Mouse (Mus musculus) kidney, adult 2 months (tissue): Measurements from ENCODE around the gene Ttll11. TPM values are rescaled to one million over a fixed set of nuclear protein-coding genes. Genes with fewer than 3 reads are reported as not detected.

Experiments used
- DNase-seq: peaks from one replicate; pipeline ENCODE4 v3.0.0; 2021
- H3K27ac ChIP-seq: fragments of 200-500 bp; 2 replicates; pipeline ENCODE4 v1.5.1; 2012; ENCODE audit warnings: low read depth, low read length, control low read depth, inconsistent platforms; ENCODE audit not compliant: insufficient read depth
- H3K27me3 ChIP-seq: fragments of 200-500 bp; replicated peaks from 2 replicates; pipeline ENCODE4 v1.6.1; 2012; ENCODE audit warnings: mild to moderate bottlenecking, moderate library complexity, low read length, inconsistent platforms; ENCODE audit not compliant: control insufficient read depth, insufficient read depth
- H3K36me3 ChIP-seq: fragments of 200-500 bp; 2 replicates; pipeline ENCODE4 v1.6.1; 2012; ENCODE audit warnings: mild to moderate bottlenecking, moderate library complexity, low read length, inconsistent platforms; ENCODE audit not compliant: control insufficient read depth, insufficient read depth
- H3K4me1 ChIP-seq: fragments of 200-500 bp; 2 replicates; pipeline ENCODE4 v1.6.1; 2011; ENCODE audit warnings: low read length; ENCODE audit not compliant: control insufficient read depth, insufficient read depth
- H3K4me3 ChIP-seq: fragments of 200-500 bp; 2 replicates; pipeline ENCODE4 v1.5.1; 2011; ENCODE audit warnings: mild to moderate bottlenecking, low read depth, low read length, control low read depth; ENCODE audit not compliant: insufficient read depth
- CTCF ChIP-seq: fragments of 200-500 bp; conservative IDR thresholded peaks from 2 replicates; pipeline ENCODE4 v1.5.1; 2011; ENCODE audit warnings: low read depth, mild to moderate bottlenecking, control low read depth, low read length, moderate library complexity, mixed read lengths; ENCODE audit not compliant: insufficient read depth, insufficient read length
- POLR2A ChIP-seq: fragments of 200-500 bp; IDR thresholded peaks from one replicate; pipeline ENCODE4 v1.6.1; 2011; ENCODE audit warnings: low read depth, low read length, control low read depth
- WGBS: fragments of 180-500 bp; shearing (Covaris S2); methylation state at CpG from one replicate; pipeline ENCODE4 v1.1.7; 2018; 5-methylcytosine and 5-hydroxymethylcytosine counted together
- polyA plus RNA-seq: library from polyadenylated mRNA; depleted of rRNA; stranded (reverse); fragments of >200 nt; gene quantifications from 2 replicates; pipeline ENCODE4 v1.2.3, GENCODE M21; 2012; rRNA removed

Gene Ttll11
- polyA plus RNA-seq, 1 experiment, result 0.41 TPM

- no peak for TF ChIP-seq POLR2A
- no peak for TF ChIP-seq CTCF
- no peaks in the 10 kb centered on the region for H3K27me3 ChIP-seq
- H3K27ac ChIP-seq, result no peak overlapping the region
- DNase-seq, result no peak
- H3K4me1 ChIP-seq, result no peaks in the 10 kb centered on the region
- H3K36me3 ChIP-seq, result no peaks in the 10 kb centered on the region
- 34% methylated on average over 8 of the region's 8 CpGs for WGBS
- no peak overlapping the region for H3K4me3 ChIP-seq
Observed at GRCm38 (mm10) chr2:35714742-35715167, 265.0 kb downstream of the Ttll11 start.

- 72% methylated on average over 7 of the region's 7 CpGs for WGBS
- H3K36me3 ChIP-seq, result no peaks in the 10 kb centered on the region
- H3K4me3 ChIP-seq, result no peak overlapping the region
- H3K4me1 ChIP-seq, result no peaks in the 10 kb centered on the region
- TF ChIP-seq CTCF, result no peak
- TF ChIP-seq POLR2A, result no peak
- no peaks in the 10 kb centered on the region for H3K27me3 ChIP-seq
- H3K27ac ChIP-seq, result no peak overlapping the region
- no peak for DNase-seq
Observed at GRCm38 (mm10) chr2:35713460-35713859, 266.3 kb downstream of the Ttll11 start.

DNA sequence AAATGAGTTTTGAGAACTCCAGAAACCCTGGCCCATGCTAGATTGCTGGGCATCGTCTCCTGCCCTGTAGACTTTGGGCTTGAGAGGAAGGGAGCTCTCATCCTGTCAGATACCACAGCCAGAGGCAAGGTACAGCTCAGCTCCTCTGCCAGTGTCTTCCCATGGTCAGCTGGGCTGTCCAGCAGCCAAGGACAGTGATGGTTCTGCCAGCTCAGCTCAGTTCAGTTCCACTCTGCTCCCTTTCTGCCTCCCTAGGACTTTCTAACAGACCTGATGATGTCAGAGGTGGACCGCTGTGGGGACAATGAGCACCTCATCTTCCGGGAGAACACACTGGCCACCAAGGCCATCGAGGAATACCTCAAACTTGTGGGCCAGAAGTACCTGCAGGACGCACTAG, 267.1 kb downstream of the Ttll11 start:
- H3K27me3 ChIP-seq, result no peaks in the 10 kb centered on the region
- DNase-seq, result no peak
- no peak for TF ChIP-seq POLR2A
- no peak for TF ChIP-seq CTCF
- H3K27ac ChIP-seq, result no peak overlapping the region
- WGBS, result 96% methylated on average over 5 of the region's 5 CpGs
- H3K36me3 ChIP-seq, result no peaks in the 10 kb centered on the region
- H3K4me3 ChIP-seq, result no peak overlapping the region
- H3K4me1 ChIP-seq, result no peaks in the 10 kb centered on the region

GRCm38 (mm10) chr2:35703241-35703640, 276.5 kb downstream of the Ttll11 start:
- WGBS, result 68% methylated on average over 3 of the region's 3 CpGs
- Histone ChIP-seq H3K27me3 (no peaks in the 10 kb centered on the region), H3K27ac (no peak overlapping the region), H3K4me1 (0 out of 2 replicates have a peak, but pooled peaks cover 7% of the 10 kb centered on the region), H3K4me3 (no peak overlapping the region), H3K36me3 (no peaks in the 10 kb centered on the region)
- TF ChIP-seq CTCF (no peak), POLR2A (no peak)
- no peak for DNase-seq

GRCm38 (mm10) chr2:35702608-35703007, 277.1 kb downstream of the Ttll11 start:
- no peak overlapping the region for H3K4me3 ChIP-seq
- H3K36me3 ChIP-seq, result no peaks in the 10 kb centered on the region
- H3K27ac ChIP-seq, result no peak overlapping the region
- 0 out of 2 replicates have a peak, but pooled peaks cover 11% of the 10 kb centered on the region for H3K4me1 ChIP-seq
- WGBS, result 88% methylated on average over 6 of the region's 6 CpGs
- H3K27me3 ChIP-seq, result no peaks in the 10 kb centered on the region
- DNase-seq, result no peak
- TF ChIP-seq CTCF (no peak), POLR2A (no peak)

- no peak for DNase-seq
- H3K27ac ChIP-seq, result no peak overlapping the region
- TF ChIP-seq POLR2A (no peak), CTCF (no peak)
- H3K4me3 ChIP-seq, result no peak overlapping the region
- no peaks in the 10 kb centered on the region for H3K27me3 ChIP-seq
- WGBS, result 75% methylated on average over 7 of the region's 7 CpGs
- no peaks in the 10 kb centered on the region for H3K36me3 ChIP-seq
- peaks cover 16% of the 10 kb centered on the region; the same call in 1 of the 2 replicates for H3K4me1 ChIP-seq
Observed at GRCm38 (mm10) chr2:35702001-35702400, 277.7 kb downstream of the Ttll11 start.

Other genes with a start within 250 kb of the Ttll11 start
- 203 and 261 TPM in 2 replicates for gene Ndufa8, start 69.5 kb upstream of the Ttll11 start, polyA plus RNA-seq
- gene Morn5, start 69.5 kb upstream of the Ttll11 start, polyA plus RNA-seq, result 0.61 and 1.7 TPM in 2 replicates
- gene Lhx6, start 125.5 kb upstream of the Ttll11 start, polyA plus RNA-seq, result 1.4 and 1.7 TPM in 2 replicates
- gene Mrrf, start 156.5 kb upstream of the Ttll11 start, polyA plus RNA-seq, result 54.0 and 65.1 TPM in 2 replicates
- gene Rbm18, start 156.9 kb upstream of the Ttll11 start, polyA plus RNA-seq, result 10.9 and 15.2 TPM in 2 replicates